Mouse (Mus musculus) limb, embryonic 10.5 days (tissue): Measurements from ENCODE around the gene Rasgef1b. TPM values are rescaled to one million over a fixed set of nuclear protein-coding genes. Genes with fewer than 3 reads are reported as not detected.

Experiments
- DNase-seq: peaks from one replicate; pipeline ENCODE4 v3.0.0-alpha.2; 2017; ENCODE audit warnings: low spot score
- H3K27ac ChIP-seq: fragments of 300-500 bp; sonication (generic); 2 replicates; pipeline ENCODE4 v1.5.1; 2016; ENCODE audit warnings: mild to moderate bottlenecking
- H3K27me3 ChIP-seq: fragments of 300-500 bp; sonication (generic); 2 replicates; pipeline ENCODE4 v1.6.1; 2016; ENCODE audit warnings: low read depth, mild to moderate bottlenecking; ENCODE audit not compliant: poor library complexity, severe bottlenecking
- H3K36me3 ChIP-seq: fragments of 300-500 bp; sonication (generic); 2 replicates; pipeline ENCODE4 v1.6.1; 2016; ENCODE audit warnings: mild to moderate bottlenecking, moderate library complexity
- H3K4me1 ChIP-seq: fragments of 300-500 bp; sonication (generic); 2 replicates; pipeline ENCODE4 v1.6.1; 2016
- H3K4me3 ChIP-seq: fragments of 300-500 bp; sonication (generic); 2 replicates; pipeline ENCODE4 v1.5.1; 2016; ENCODE audit warnings: mild to moderate bottlenecking, moderate library complexity
- H3K9me3 ChIP-seq: fragments of 300-500 bp; sonication (generic); replicated peaks from 2 replicates; pipeline ENCODE4 v1.6.1; 2016; ENCODE audit warnings: mild to moderate bottlenecking
- WGBS: fragments of 180-500 bp; shearing (Covaris S2); methylation state at CpG from one replicate; pipeline ENCODE4 v1.1.7; 2016; 5-methylcytosine and 5-hydroxymethylcytosine counted together
- polyA plus RNA-seq: library from polyadenylated mRNA; unstranded; fragments of >200 nt; fragmentation: Nextera tagmentation; extraction: Ambion mirVana; gene quantifications from 2 replicates; pipeline ENCODE4 v1.2.1, GENCODE M21; 2016

Rasgef1b gene
- polyA plus RNA-seq, 1 experiment from 2014 or later: 32.5 TPM

DNA sequence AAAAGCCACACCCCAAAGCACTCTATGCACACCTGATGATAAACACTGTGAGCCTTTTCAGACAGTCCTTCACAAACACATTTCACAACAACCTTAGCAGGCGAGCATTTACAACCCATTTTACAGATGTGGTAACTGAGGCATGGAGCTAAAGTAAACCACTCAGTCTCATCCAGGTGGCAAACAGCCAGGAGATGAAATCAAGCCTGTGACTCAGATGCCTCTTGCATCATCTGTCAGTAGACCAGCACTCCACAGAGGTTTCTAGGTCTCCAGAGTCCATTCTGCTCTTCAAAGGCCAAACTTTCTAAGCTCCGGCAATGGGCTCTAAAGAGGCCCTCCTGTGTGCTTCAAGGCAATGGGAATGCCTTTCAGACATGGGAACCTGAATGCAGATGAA is 396.8 kb downstream of the Rasgef1b start:
- DNase-seq: no peak
- no peak overlapping the region for H3K27ac ChIP-seq
- WGBS: 92% methylated on average over 2 of the region's 2 CpGs
- H3K9me3 ChIP-seq: no peaks in the 10 kb centered on the region
- H3K4me3 ChIP-seq: no peak overlapping the region
- H3K4me1 ChIP-seq: 0 out of 2 replicates have a peak, but pooled peaks cover 4% of the 10 kb centered on the region
- H3K27me3 ChIP-seq: no peaks in the 10 kb centered on the region
- H3K36me3 ChIP-seq: no peaks in the 10 kb centered on the region

GRCm38 (mm10) chr5:99329065-99329464 is 399.8 kb downstream of the Rasgef1b start:
- Histone ChIP-seq H3K4me3 (no peak overlapping the region), H3K9me3 (no peaks in the 10 kb centered on the region), H3K27me3 (no peaks in the 10 kb centered on the region), H3K36me3 (no peaks in the 10 kb centered on the region), H3K4me1 (peaks cover 5% of the 10 kb centered on the region; the same call in 1 of the 2 replicates), H3K27ac (no peak overlapping the region)
- WGBS: 92% methylated on average over 6 of the region's 6 CpGs
- DNase-seq: no peak

DNA sequence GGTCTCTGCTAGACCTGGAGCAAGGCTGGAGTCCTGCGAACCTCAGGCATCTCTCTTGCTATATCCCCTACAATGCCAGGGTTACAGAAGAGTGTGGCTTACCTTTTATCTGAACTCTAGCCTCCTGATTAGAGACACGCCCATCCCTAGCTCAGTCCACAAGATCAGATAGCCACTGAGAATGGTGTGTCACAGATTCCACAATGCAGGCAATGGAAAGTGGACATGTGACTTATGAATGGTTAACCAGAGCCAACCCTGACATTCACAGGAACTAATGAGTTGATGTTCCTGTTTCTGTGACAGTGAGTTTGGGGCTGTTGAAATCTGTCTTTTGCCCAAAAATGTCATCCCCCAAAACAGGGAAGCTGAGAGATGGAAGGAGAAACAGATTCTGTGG is 401.8 kb downstream of the Rasgef1b start:
- Histone ChIP-seq H3K4me1 (peaks cover 5% of the 10 kb centered on the region; the same call in 1 of the 2 replicates), H3K9me3 (no peaks in the 10 kb centered on the region), H3K4me3 (no peak overlapping the region), H3K27me3 (no peaks in the 10 kb centered on the region), H3K27ac (no peak overlapping the region), H3K36me3 (no peaks in the 10 kb centered on the region)
- no peak for DNase-seq
- WGBS: 82% methylated on average over 2 of the region's 2 CpGs

- no peaks in the 10 kb centered on the region for H3K36me3 ChIP-seq
- no peaks in the 10 kb centered on the region for H3K27me3 ChIP-seq
- DNase-seq: no peak
- H3K27ac ChIP-seq: no peak overlapping the region
- no peaks in the 10 kb centered on the region for H3K9me3 ChIP-seq
- peaks cover 5% of the 10 kb centered on the region; the same call in 1 of the 2 replicates for H3K4me1 ChIP-seq
- no peak overlapping the region for H3K4me3 ChIP-seq
Observed at GRCm38 (mm10) chr5:99325301-99325700, 403.6 kb downstream of the Rasgef1b start.

GRCm38 (mm10) chr5:99320783-99321182 is 408.1 kb downstream of the Rasgef1b start:
- 75% methylated on average over 4 of the region's 4 CpGs for WGBS

DNA sequence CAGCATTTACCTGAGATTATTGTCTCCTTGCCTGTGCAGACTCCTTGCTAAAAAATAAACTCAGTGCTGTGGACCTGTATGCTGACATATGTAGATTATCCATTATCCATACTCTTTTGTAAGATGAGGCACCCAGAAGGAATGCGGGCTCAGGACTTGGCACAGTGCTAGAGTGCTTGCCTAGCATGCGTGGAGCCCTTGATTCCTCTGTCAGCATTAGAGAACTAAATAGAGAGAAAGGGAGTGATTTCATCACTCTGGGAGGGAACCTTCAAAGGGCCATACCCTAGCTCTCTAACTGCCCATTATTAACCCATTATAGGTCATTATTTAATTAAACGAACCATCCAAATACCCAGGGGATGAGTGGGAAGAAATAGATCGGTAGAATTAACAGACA is 430.9 kb downstream of the Rasgef1b start:
- DNase-seq: no peak
- Histone ChIP-seq H3K27me3 (no peaks in the 10 kb centered on the region), H3K36me3 (no peaks in the 10 kb centered on the region), H3K4me3 (no peak overlapping the region), H3K9me3 (no peaks in the 10 kb centered on the region), H3K27ac (no peak overlapping the region), H3K4me1 (0 out of 2 replicates have a peak, but pooled peaks cover 6% of the 10 kb centered on the region)
- WGBS: 66% methylated on average over 4 of the region's 4 CpGs

More at GRCm38 (mm10) chr5:99320783-99321182, 408.1 kb downstream of the Rasgef1b start:
- peaks cover 5% of the 10 kb centered on the region; the same call in 1 of the 2 replicates for H3K4me1 ChIP-seq
- H3K9me3 ChIP-seq: no peaks in the 10 kb centered on the region
- H3K36me3 ChIP-seq: no peaks in the 10 kb centered on the region
- no peak overlapping the region for H3K4me3 ChIP-seq
- no peaks in the 10 kb centered on the region for H3K27me3 ChIP-seq
- peak; percentile 8 for DNase-seq
- H3K27ac ChIP-seq: no peak overlapping the region

DNA sequence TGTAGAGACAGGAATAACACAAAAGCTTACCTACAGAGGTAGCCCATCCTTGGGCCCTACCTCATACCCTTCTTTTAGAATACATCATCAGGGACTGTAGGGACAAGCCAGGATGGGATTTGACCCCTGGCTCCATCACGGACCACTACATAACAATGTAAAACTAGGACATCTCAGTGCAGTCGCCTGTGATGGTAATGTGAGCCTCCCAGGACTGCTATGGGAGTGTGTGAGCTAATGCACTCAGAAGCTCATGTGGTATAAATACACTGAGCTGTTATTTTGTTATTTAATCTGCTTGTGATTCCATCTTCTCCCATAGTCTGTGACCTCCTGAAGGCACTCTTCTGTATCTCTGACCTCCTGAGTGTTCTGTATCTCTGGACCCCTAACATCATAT is 432.5 kb downstream of the Rasgef1b start:
- WGBS: 85% methylated on average over 2 of the region's 2 CpGs
- Histone ChIP-seq H3K27ac (no peak overlapping the region), H3K4me3 (no peak overlapping the region), H3K4me1 (0 out of 2 replicates have a peak, but pooled peaks cover 6% of the 10 kb centered on the region), H3K36me3 (no peaks in the 10 kb centered on the region), H3K27me3 (no peaks in the 10 kb centered on the region), H3K9me3 (no peaks in the 10 kb centered on the region)
- no peak for DNase-seq

DNA sequence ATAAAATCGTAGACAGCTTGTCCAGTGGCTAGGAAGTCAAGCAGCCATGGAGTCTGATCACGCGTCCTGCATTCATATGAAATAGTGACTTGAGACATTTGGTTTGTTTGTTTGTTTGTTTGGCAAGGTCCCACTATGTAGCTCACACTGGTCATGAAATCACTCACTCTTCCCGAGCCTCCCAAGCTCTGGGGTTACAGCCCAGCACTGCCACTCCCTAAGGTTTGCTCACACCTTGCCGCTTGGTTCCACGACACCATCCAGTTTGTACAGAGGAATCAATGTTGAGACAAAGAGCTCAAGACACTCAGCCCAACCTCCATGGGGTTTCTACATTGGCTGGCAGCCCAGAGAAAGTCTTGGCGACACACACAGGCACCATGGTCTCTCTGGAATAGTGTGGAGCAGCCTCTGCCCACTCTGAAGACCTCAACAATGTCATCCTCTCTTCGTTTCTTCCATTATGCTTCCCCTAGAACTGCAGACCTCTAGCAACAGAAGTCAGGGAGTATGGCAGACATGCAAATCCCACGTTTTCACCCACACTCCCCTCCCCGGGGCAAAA is 436.5 kb downstream of the Rasgef1b start:
- 83% methylated on average over 10 of the region's 10 CpGs for WGBS
- no peaks in the 10 kb centered on the region for H3K9me3 ChIP-seq
- no peak overlapping the region for H3K27ac ChIP-seq
- no peaks in the 10 kb centered on the region for H3K36me3 ChIP-seq
- DNase-seq: no peak
- H3K4me3 ChIP-seq: no peak overlapping the region
- no peaks in the 10 kb centered on the region for H3K4me1 ChIP-seq
- H3K27me3 ChIP-seq: no peaks in the 10 kb centered on the region

DNA sequence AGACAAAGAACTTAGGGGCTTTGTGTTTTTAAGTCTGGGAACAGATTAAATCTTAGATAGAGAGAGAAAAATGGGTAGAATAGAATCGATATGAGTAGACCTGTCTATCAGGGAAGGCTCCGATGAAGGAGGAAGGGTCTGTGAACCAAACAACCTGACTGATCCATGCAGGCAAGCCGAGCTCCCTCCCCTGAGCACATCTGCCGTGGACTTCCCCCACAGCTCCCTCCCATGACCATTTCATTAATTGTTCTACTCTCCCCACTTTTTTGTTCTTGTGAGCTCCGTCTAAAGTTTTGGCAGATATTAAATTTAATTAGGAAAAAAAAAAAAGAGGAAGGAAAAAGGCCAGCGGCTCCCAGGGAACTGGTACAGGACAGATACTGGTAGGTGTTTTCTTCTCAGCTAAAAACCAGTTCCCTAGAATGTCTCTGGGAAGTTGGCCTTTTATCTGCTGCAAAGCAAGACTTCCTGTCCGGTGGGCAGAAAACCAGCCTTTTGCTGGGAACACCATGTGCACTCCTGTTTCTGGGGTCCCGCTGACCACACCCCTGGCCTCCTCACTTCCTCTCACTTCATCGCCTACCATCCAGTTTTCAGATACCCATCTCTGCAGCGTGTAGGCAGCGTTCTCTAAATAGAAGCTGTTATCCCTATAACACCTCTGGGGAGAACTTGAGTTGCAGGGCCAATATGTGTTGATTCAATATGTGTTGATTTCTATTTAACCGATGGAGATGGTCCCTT is 437.6 kb downstream of the Rasgef1b start:
- Histone ChIP-seq H3K9me3 (no peaks in the 10 kb centered on the region), H3K27ac (no peak overlapping the region), H3K4me3 (no peak overlapping the region), H3K36me3 (no peaks in the 10 kb centered on the region), H3K27me3 (no peaks in the 10 kb centered on the region), H3K4me1 (no peaks in the 10 kb centered on the region)
- WGBS: 76% methylated on average over 12 of the region's 12 CpGs
- no peak for DNase-seq

GRCm38 (mm10) chr5:99288262-99288661 is 440.6 kb downstream of the Rasgef1b start:
- no peak overlapping the region for H3K27ac ChIP-seq
- H3K27me3 ChIP-seq: no peaks in the 10 kb centered on the region
- no peaks in the 10 kb centered on the region for H3K36me3 ChIP-seq
- no peaks in the 10 kb centered on the region for H3K9me3 ChIP-seq
- no peak for DNase-seq
- no peaks in the 10 kb centered on the region for H3K4me1 ChIP-seq
- 90% methylated on average over 4 of the region's 4 CpGs for WGBS
- H3K4me3 ChIP-seq: no peak overlapping the region

DNA sequence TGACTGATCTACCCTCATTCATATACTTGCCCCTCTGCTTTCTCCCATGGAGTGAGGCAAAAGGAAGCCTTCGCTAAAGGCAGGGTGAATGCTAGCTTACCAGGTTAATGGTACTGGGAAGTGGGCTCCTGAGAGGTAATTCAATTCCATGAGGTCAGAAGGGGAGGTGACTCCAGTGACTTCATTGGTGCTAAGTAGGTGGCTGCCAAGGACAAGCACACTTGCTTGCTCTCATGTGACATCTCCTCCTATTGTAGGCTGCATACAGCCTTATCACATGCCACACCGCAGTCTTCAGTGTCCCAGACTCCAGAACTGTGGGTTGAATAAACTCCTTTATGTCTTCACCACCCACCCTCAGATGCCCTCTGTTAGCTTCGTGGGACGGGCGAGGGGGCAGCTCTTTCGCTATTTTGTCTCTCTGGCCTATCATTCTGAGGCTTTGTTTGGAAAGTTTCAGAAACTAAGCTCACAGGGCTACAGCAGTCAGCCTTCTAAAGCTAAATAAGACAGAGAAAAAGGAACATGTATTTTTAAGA is 441.1 kb downstream of the Rasgef1b start:
- H3K4me1 ChIP-seq: no peaks in the 10 kb centered on the region
- WGBS: 94% methylated on average over 6 of the region's 6 CpGs
- no peaks in the 10 kb centered on the region for H3K9me3 ChIP-seq
- DNase-seq: no peak
- no peak overlapping the region for H3K4me3 ChIP-seq
- H3K36me3 ChIP-seq: no peaks in the 10 kb centered on the region
- H3K27me3 ChIP-seq: no peaks in the 10 kb centered on the region
- H3K27ac ChIP-seq: no peak overlapping the region

DNA sequence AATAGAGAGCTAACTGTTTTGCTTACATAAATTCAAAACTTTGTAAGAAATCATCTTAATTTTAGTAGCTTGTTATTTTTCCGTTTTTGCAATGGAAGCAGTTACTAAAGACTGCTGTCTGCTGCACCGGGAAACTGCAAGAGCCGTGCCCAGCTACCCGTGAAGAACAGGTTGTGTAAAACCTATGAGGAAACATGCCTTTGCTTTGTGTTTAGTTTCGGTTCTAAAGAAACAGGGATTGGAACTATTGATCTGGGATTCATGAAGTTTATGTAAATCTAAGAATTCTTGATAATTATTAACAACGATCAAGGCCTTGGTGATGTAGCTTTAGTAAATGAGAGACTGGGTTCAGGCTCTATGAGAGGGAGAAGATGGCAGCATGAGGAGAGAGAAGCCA is 442.3 kb downstream of the Rasgef1b start:
- Histone ChIP-seq H3K27me3 (no peaks in the 10 kb centered on the region), H3K9me3 (no peaks in the 10 kb centered on the region), H3K4me1 (no peaks in the 10 kb centered on the region), H3K36me3 (no peaks in the 10 kb centered on the region), H3K4me3 (no peak overlapping the region), H3K27ac (no peak overlapping the region)
- 93% methylated on average over 6 of the region's 6 CpGs for WGBS
- DNase-seq: no peak

DNA sequence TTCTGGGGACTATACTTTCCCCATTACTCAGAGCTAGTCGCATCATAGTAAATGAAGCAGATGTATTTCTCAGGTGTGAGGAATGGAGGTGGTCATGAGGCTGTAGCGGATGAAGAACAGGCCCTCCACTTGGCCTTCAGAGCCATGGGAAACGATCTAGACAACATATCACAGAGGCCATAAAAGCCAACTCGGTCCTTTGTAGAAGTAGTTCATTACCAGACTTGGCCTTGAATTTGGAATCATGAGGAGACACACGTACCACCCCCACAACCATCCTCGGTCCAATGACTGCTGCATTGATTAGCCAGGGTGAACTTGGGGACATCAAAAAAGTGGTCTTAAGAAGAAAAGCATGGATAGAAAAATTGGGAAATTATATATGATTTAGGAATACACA is 442.8 kb downstream of the Rasgef1b start:
- no peaks in the 10 kb centered on the region for H3K9me3 ChIP-seq
- no peak for DNase-seq
- WGBS: 91% methylated on average over 6 of the region's 6 CpGs

More for the DNA sequence above, 442.8 kb downstream of the Rasgef1b start:
- no peak overlapping the region for H3K27ac ChIP-seq
- peaks cover 5% of the 10 kb centered on the region for H3K4me1 ChIP-seq
- no peaks in the 10 kb centered on the region for H3K36me3 ChIP-seq
- no peaks in the 10 kb centered on the region for H3K27me3 ChIP-seq
- no peak overlapping the region for H3K4me3 ChIP-seq
